Mouse (Mus musculus) spleen, adult 2 months (tissue): ENCODE measurements around the gene Srrd. TPM values are rescaled to one million over a fixed set of nuclear protein-coding genes. Genes with fewer than 3 reads are reported as not detected.

Experiments
- DNase-seq, 2 experiments: peaks; one replicate each; pipeline versions ENCODE4 v3.0.0 to v3.0.0-alpha.2; 2012 to 2021; ENCODE audit warnings: low spot score in 2 of 2, low read depth in 1 of 2
- H3K27ac ChIP-seq: fragments of 200-500 bp; 2 replicates; pipeline ENCODE4 v1.5.1; 2012; ENCODE audit warnings: low read length, inconsistent platforms; ENCODE audit not compliant: insufficient read depth
- H3K27me3 ChIP-seq: fragments of 200-500 bp; 2 replicates; pipeline ENCODE4 v1.6.1; 2012; ENCODE audit warnings: mild to moderate bottlenecking, moderate library complexity, low read length, inconsistent platforms; ENCODE audit not compliant: control insufficient read depth, insufficient read depth
- H3K36me3 ChIP-seq: fragments of 200-500 bp; 2 replicates; pipeline ENCODE4 v1.6.1; 2012; ENCODE audit warnings: mild to moderate bottlenecking, low read length, inconsistent platforms; ENCODE audit not compliant: control insufficient read depth, insufficient read depth
- H3K4me1 ChIP-seq: fragments of 200-500 bp; 2 replicates; pipeline ENCODE4 v1.6.1; 2011; ENCODE audit warnings: inconsistent platforms; ENCODE audit not compliant: control insufficient read depth, insufficient read depth, insufficient read length
- H3K4me3 ChIP-seq: fragments of 200-500 bp; 2 replicates; pipeline ENCODE4 v1.5.1; 2011; ENCODE audit warnings: mild to moderate bottlenecking, inconsistent platforms; ENCODE audit not compliant: insufficient read depth, insufficient read length; ENCODE audit errors: extremely low read depth
- CTCF ChIP-seq: fragments of 200-500 bp; IDR thresholded peaks from 2 replicates; pipeline ENCODE4 v1.5.1; 2011; ENCODE audit warnings: mild to moderate bottlenecking, inconsistent platforms; ENCODE audit not compliant: insufficient read depth, insufficient read length, insufficient replicate concordance; ENCODE audit errors: extremely low read depth
- POLR2A ChIP-seq: fragments of 200-500 bp; IDR thresholded peaks from 2 replicates; pipeline ENCODE4 v1.6.1; 2011; ENCODE audit warnings: low read depth, low read length, inconsistent platforms
- WGBS: fragments of 180-500 bp; shearing (Covaris S2); methylation state at CpG from one replicate; pipeline ENCODE4 v1.1.7; 2018; 5-methylcytosine and 5-hydroxymethylcytosine counted together
- polyA plus RNA-seq: library from polyadenylated mRNA; depleted of rRNA; stranded (reverse); fragments of >200 nt; gene quantifications from 2 replicates; pipeline ENCODE4 v1.2.3, GENCODE M21; 2012

Gene Srrd
- polyA plus RNA-seq, 1 experiment: 30.8 TPM

DNA sequence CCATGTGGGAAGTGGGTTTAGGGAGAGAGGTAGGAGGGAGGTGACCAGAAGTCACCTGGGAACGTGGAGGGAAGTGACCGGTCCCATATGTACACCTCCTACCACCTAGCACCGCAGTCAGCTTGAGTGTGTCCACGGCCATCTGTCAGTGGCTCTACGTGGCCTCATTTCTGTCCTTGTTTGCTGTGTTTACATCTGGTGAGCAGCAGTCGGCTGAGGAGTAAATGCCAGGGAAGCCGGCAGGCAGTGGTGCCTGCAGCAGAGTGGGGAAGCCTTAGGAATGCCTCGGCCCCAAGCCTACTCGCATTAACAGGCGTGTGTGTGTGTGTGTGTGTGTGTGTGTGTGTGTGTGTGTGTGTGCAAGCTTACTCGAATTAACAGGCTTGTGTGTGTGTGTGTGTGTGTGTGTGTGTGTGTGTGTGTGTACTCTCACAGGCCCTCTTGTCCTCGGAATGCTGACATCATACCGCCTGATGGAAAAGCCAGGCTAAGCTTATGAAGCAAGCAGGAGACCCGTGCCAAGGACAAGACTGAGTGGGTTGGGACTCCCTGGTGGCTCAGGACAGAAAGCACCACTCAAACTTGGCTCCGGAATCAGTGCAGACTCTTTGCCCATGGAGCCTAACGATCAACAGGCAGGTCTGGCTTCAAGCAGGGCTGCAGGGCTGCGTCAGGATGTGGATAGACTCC lies 39.9 kb upstream of the Srrd start:
- no peaks in the 10 kb centered on the region for H3K27me3 ChIP-seq
- H3K4me3 ChIP-seq: no peak overlapping the region
- WGBS: 77% methylated on average over 17 of the region's 17 CpGs
- TF ChIP-seq POLR2A (no peak), CTCF (no peak)
- no peak for DNase-seq
- peaks cover 4% of the 10 kb centered on the region; the same call in 1 of the 2 replicates for H3K4me1 ChIP-seq
- H3K27ac ChIP-seq: no peak overlapping the region
- no peaks in the 10 kb centered on the region; the same call in 1 of the 2 replicates for H3K36me3 ChIP-seq

DNA sequence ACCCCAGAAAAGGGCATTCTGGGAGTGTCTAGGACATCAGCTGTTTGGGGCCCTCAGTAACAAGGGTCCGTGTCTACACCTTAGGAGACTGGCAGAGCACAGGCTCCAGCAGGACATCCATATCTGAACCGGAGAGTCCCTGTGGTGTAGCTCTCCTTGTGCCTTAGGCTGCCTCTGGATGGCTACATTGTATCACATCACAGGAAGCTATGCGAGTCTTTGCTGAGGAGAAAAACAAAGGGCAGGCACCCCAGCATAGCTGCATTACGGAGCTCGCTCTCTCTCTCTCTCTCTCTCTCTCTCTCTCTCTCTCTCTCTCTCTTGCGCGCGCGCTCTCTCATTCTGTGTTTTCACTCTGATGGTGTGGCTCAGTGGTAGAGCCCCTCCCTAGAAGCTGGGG lies 39.2 kb upstream of the Srrd start:
- 88% methylated on average over 9 of the region's 9 CpGs for WGBS
- Histone ChIP-seq H3K27ac (no peak overlapping the region), H3K36me3 (no peaks in the 10 kb centered on the region; the same call in 1 of the 2 replicates), H3K4me3 (no peak overlapping the region), H3K27me3 (no peaks in the 10 kb centered on the region), H3K4me1 (peaks cover 4% of the 10 kb centered on the region; the same call in 1 of the 2 replicates)
- no peak for DNase-seq
- no peak for TF ChIP-seq CTCF
- TF ChIP-seq POLR2A: no peak

DNA sequence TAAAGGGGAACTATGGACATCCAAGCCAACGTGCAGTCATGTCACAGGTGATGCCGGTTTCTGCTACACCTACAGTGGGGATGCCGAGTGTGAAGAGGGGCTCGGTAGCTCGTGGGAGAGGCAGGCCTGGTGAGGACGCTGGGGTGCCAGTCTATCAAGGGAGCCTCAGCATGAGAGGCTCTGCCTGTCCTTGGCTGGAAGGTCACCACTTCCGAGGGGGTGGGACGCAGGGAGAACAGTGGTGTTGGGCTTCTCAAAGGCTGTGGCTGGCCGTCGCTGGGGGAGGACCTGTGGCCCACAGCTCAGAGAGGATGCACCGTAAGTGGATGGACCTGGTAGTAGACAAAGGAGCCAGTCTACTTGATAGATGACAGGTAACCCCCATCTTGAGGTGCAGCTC lies 38.3 kb upstream of the Srrd start:
- no peaks in the 10 kb centered on the region; the same call in 1 of the 2 replicates for H3K36me3 ChIP-seq
- H3K27me3 ChIP-seq: no peaks in the 10 kb centered on the region
- 88% methylated on average over 11 of the region's 11 CpGs for WGBS
- no peak for DNase-seq
- H3K4me3 ChIP-seq: no peak overlapping the region
- H3K27ac ChIP-seq: no peak overlapping the region
- TF ChIP-seq POLR2A: no peak
- no peak for TF ChIP-seq CTCF
- peaks cover 4% of the 10 kb centered on the region; the same call in 1 of the 2 replicates for H3K4me1 ChIP-seq

DNA sequence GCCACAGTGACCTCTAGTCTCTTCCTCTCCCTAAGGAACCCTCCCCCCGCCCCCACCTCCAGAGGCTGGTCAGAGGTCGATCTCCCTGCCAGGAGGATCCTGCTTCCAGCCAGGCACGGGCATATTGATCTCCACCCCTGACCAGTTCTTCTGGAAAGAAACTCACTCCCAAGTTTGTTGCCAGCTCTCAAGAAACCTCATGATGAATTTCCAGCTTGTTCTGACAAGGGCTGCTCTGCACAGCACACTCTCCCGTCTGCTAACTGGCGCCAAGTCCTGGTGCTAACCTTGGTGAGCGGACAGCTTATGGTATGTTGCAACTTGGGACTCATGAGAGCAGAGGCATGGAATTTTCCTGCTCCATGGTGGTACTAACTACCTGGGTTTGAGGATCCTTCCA lies 35.9 kb upstream of the Srrd start:
- TF ChIP-seq POLR2A (no peak), CTCF (no peak)
- DNase-seq: no peak
- Histone ChIP-seq H3K27ac (no peak overlapping the region), H3K4me1 (no peaks in the 10 kb centered on the region), H3K4me3 (no peak overlapping the region), H3K36me3 (peaks cover 5% of the 10 kb centered on the region), H3K27me3 (no peaks in the 10 kb centered on the region)
- WGBS: 90% methylated on average over 6 of the region's 6 CpGs

DNA sequence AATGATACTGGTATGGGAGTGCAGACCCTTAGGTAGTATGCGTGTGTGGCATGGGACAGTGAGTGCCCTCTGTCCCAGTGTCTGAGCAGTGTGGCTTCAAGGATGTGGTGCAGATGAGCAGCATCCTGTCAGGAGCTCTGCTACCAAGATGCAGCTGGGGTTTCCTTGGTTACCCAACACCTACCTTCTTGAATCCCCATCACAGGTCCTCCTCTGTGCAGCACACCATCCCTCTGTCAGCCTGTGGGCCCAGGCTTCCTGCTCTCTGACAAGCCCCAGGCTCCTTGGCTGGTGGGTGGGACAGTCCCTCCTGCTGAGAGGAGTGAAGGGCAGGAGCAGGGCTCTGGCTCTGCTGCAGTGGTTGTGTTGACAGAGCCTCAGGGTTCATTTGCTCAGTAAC lies 34.5 kb upstream of the Srrd start:
- H3K4me1 ChIP-seq: no peaks in the 10 kb centered on the region
- no peaks in the 10 kb centered on the region for H3K27me3 ChIP-seq
- WGBS: 93% methylated on average over 1 of the region's 1 CpGs
- no peak overlapping the region for H3K4me3 ChIP-seq
- TF ChIP-seq POLR2A: no peak
- TF ChIP-seq CTCF: no peak
- H3K36me3 ChIP-seq: peaks cover 5% of the 10 kb centered on the region
- H3K27ac ChIP-seq: no peak overlapping the region
- no peak for DNase-seq

DNA sequence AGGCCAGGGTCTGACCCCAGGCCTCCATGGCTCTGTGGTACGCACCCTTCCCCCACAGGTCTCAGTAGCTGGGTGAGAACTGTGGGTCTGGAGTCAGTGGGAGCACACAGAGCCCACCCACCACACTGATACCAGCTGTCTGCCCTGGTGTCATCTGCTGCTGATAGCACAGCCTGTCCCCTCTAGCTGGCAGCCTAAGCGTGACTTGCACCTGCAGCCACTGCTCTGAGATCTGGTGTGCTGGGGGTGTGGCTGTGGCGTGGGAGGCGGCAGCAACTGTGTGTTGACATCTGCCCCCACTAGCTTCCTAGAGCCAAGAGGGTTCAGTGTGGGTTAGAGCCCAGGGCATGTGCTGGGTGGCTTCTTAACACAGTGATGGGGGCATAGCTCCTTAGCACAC lies 33.3 kb upstream of the Srrd start:
- Histone ChIP-seq H3K36me3 (peaks cover 6% of the 10 kb centered on the region), H3K27me3 (no peaks in the 10 kb centered on the region), H3K4me1 (no peaks in the 10 kb centered on the region), H3K4me3 (no peak overlapping the region), H3K27ac (no peak overlapping the region)
- 68% methylated on average over 4 of the region's 4 CpGs for WGBS
- no peak for TF ChIP-seq POLR2A
- TF ChIP-seq CTCF: no peak
- no peak for DNase-seq

DNA sequence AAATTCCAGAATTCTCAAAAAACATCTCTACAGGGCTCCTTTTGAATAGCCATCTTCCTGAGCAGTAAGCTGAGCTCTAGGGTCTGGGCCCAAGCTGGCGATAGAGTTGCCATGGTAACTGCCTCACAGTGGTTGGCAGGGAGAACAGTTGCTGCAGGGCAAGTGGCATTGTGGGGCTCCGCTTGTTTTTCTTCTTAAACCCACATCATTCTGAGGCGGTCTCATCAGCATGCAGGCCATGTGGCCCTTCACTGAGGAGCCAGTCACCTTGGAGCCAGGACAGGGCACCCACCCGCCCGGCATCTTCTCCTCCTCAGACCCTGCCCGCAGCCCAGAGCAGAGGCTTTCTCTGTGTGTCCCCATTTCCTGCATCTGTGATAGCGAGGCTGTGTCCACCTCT lies 29.1 kb upstream of the Srrd start:
- no peak for DNase-seq
- Histone ChIP-seq H3K27me3 (no peaks in the 10 kb centered on the region), H3K36me3 (peaks cover 8% of the 10 kb centered on the region; the same call in 1 of the 2 replicates), H3K27ac (no peak overlapping the region), H3K4me3 (no peak overlapping the region), H3K4me1 (peaks cover 18% of the 10 kb centered on the region)
- 88% methylated on average over 7 of the region's 7 CpGs for WGBS
- TF ChIP-seq POLR2A (no peak), CTCF (no peak)
